Mouse (Mus musculus) liver, postnatal 0 days (tissue): ENCODE measurements around the gene Twist1. TPM values are rescaled to one million over a fixed set of nuclear protein-coding genes. Genes with fewer than 3 reads are reported as not detected.
A peak's percentile ranks its signal among the peaks of the same experiment; 100 is the strongest.

Experiments
- ATAC-seq: fragments of 200-750 bp; cut with Nextera tagmentation; 2 replicates; pipeline ENCODE4 v1.8.0; 2017; ENCODE audit warnings: mild to moderate bottlenecking, moderate library complexity
- DNase-seq: peaks from one replicate; pipeline ENCODE4 v3.0.0-alpha.2; 2016
- H3K27ac ChIP-seq: fragments of 300-500 bp; sonication (generic); 2 replicates; pipeline ENCODE4 v1.5.1; 2014; ENCODE audit warnings: antibody characterized with exemption, moderate library complexity, mild to moderate bottlenecking, low read depth
- H3K27me3 ChIP-seq: fragments of 300-500 bp; sonication (generic); 2 replicates; pipeline ENCODE4 v1.6.1; 2014; ENCODE audit warnings: low read length, control low read depth, mixed read lengths; ENCODE audit not compliant: insufficient read depth
- H3K36me3 ChIP-seq: fragments of 300-500 bp; sonication (generic); replicated peaks from 2 replicates; pipeline ENCODE4 v1.6.1; 2014; ENCODE audit warnings: mild to moderate bottlenecking, control low read depth, low read length, moderate library complexity, mixed read lengths; ENCODE audit not compliant: insufficient read depth
- H3K4me1 ChIP-seq: fragments of 300-500 bp; sonication (generic); 2 replicates; pipeline ENCODE4 v1.6.1; 2014; ENCODE audit warnings: antibody characterized with exemption, mild to moderate bottlenecking, control low read depth; ENCODE audit not compliant: insufficient read depth
- H3K4me2 ChIP-seq: fragments of 300-500 bp; sonication (generic); 2 replicates; pipeline ENCODE4 v1.6.1; 2014; ENCODE audit warnings: low read depth, mild to moderate bottlenecking, low read length, moderate library complexity, mixed read lengths
- H3K4me3 ChIP-seq: fragments of 300-500 bp; sonication (generic); 2 replicates; pipeline ENCODE4 v1.5.1; 2014; ENCODE audit warnings: low read depth, low read length
- H3K9ac ChIP-seq: fragments of 300-500 bp; sonication (generic); replicated peaks from 2 replicates; pipeline ENCODE4 v1.6.1; 2014; ENCODE audit warnings: mild to moderate bottlenecking, moderate library complexity
- H3K9me3 ChIP-seq: fragments of 300-500 bp; sonication (generic); 2 replicates; pipeline ENCODE4 v1.6.1; 2016; ENCODE audit warnings: mild to moderate bottlenecking, control low read depth, low read length, mixed read lengths
- CTCF ChIP-seq: sonication (generic); IDR thresholded peaks from 2 replicates; pipeline ENCODE4 v1.5.1; 2016; ENCODE audit warnings: antibody characterized with exemption, low read depth
- EP300 ChIP-seq: IDR thresholded peaks from 2 replicates; pipeline ENCODE4 v1.6.1; 2016; ENCODE audit warnings: antibody characterized with exemption, low read depth, mild to moderate bottlenecking
- WGBS: fragments of 180-500 bp; shearing (Covaris S2); extraction: QIAGEN DNeasy Blood & Tissue Kit; methylation state at CpG from one replicate; pipeline ENCODE4 v1.1.7; 2014; ENCODE audit not compliant: insufficient replicate concordance; 5-methylcytosine and 5-hydroxymethylcytosine counted together
- polyA plus RNA-seq: library from polyadenylated mRNA; unstranded; fragments of >200 nt; fragmentation: Nextera tagmentation; extraction: Ambion mirVana; gene quantifications from 2 replicates; pipeline ENCODE4 v1.2.1, GENCODE M21; 2015

The Twist1 gene
- polyA plus RNA-seq, 1 experiment from 2014 or later, result 0.27 TPM

- Histone ChIP-seq H3K9ac (no peak overlapping the region), H3K27ac (no peak overlapping the region), H3K36me3 (no peaks in the 10 kb centered on the region), H3K9me3 (no peaks in the 10 kb centered on the region), H3K4me2 (no peak overlapping the region), H3K4me3 (no peak overlapping the region), H3K4me1 (peaks cover 4% of the 10 kb centered on the region; the same call in 1 of the 2 replicates), H3K27me3 (peaks cover 56% of the 10 kb centered on the region)
- TF ChIP-seq CTCF, result no peak
- no peak for TF ChIP-seq EP300
- DNase-seq (no peak), ATAC-seq (no peak)
- whole genome bisulfite sequencing, result 16% methylated on average over 8 of the region's 8 CpGs
These were observed 2.4 kb upstream of the Twist1 start for GRCm38 (mm10) chr12:33954931-33955565.

DNA sequence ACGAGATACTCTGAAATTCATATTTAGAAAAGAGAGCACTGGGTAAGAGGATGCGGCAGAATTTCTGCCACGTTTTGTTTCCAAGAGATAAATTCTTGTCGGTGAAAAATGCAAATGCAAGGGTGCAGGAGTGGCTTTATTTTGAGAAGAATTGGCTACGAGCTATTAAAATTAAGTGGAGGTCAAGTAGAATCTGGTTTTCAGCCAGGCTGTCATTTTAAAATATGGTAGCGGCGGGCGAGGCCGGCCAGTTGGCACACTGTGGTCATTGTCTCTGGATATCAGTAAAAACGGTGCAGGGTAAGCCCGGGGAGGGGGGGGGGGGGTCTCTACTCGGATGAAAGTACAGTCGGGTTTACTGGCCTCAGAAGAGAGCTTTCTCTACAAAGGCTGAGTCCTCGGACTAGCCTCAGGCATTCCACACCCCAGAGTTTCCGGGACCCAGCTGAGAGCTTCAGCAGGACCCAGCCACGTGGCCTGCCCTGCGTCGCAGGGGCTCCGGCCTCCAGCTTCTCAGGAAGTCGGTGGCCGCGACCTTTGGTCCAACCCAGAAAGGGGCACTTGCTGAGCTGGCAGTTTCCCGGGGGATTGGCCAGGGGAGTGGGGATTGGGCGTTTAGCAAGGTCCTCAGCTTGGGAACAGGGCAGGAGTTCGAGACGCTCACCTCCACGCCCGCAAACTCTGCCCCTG, 1.7 kb upstream of the Twist1 start:
- H3K36me3 ChIP-seq, result no peaks in the 10 kb centered on the region
- H3K4me3 ChIP-seq, result no peak overlapping the region
- H3K9me3 ChIP-seq, result no peaks in the 10 kb centered on the region
- TF ChIP-seq CTCF (no peak), EP300 (no peak)
- H3K9ac ChIP-seq, result no peak overlapping the region
- peaks cover 4% of the 10 kb centered on the region; the same call in 1 of the 2 replicates for H3K4me1 ChIP-seq
- ATAC-seq, result no peak
- WGBS, result 4% methylated on average over 28 of the region's 28 CpGs
- peaks cover 61% of the 10 kb centered on the region for H3K27me3 ChIP-seq
- no peak for DNase-seq
- H3K27ac ChIP-seq, result no peak overlapping the region
- H3K4me2 ChIP-seq, result no peak overlapping the region

GRCm38 (mm10) chr12:33956576-33957399, 683 bp upstream of the Twist1 start:
- no peak overlapping the region for H3K9ac ChIP-seq
- no peaks in the 10 kb centered on the region for H3K9me3 ChIP-seq
- peaks cover 67% of the 10 kb centered on the region for H3K27me3 ChIP-seq
- no peak overlapping the region for H3K27ac ChIP-seq
- ATAC-seq, result no peak
- no peaks in the 10 kb centered on the region for H3K36me3 ChIP-seq
- H3K4me1 ChIP-seq, result peaks cover 4% of the 10 kb centered on the region; the same call in 1 of the 2 replicates
- no peak for TF ChIP-seq CTCF
- TF ChIP-seq EP300, result no peak
- no peak for DNase-seq
- H3K4me3 ChIP-seq, result peak overlapping the region; percentile 48
- H3K4me2 ChIP-seq, result peak overlapping the region; percentile 72
- WGBS, result 1% methylated on average over 42 of the region's 43 CpGs

DNA sequence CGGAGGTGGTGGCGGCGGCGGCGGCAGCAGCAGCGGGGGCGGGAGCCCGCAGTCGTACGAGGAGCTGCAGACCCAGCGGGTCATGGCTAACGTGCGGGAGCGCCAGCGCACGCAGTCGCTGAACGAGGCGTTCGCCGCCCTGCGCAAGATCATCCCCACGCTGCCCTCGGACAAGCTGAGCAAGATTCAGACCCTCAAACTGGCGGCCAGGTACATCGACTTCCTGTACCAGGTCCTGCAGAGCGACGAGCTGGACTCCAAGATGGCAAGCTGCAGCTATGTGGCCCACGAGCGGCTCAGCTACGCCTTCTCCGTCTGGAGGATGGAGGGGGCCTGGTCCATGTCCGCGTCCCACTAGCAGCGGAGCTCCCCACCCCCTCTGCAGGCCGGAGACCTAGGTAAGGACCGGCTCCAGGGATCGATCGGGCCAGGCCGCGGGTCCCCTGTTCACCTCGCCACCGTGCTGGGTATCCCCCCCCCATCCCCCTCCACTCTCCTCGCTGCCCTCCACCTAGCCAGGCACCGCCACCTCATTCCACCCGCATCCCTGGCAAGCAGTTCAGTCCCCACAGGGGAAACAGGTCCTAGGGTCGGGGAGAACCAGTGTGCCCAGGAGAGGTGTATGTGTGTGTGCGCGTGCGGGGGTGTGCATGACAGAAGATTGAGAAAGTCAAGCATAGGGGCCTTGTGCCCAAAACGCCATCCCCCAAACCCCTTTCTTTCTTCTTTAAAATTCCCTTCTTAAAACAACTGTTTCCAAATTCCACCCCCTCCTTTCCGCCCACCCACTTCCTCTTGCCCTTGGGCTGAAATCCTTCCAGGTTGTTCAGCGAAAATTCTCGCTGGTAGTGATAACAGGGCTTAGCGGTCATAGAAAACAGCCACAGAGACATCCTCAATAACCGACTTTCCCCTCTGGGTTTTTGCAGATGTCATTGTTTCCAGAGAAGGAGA, 1.0 kb downstream of the Twist1 start:
- no peak overlapping the region for H3K27ac ChIP-seq
- H3K9ac ChIP-seq, result peak overlapping the region; percentile 48
- no peak for ATAC-seq

GRCm38 (mm10) chr12:33959206-33959605, 1.7 kb downstream of the Twist1 start:
- Histone ChIP-seq H3K4me1 (peaks cover 4% of the 10 kb centered on the region; the same call in 1 of the 2 replicates), H3K4me3 (no peak overlapping the region), H3K4me2 (no peak overlapping the region), H3K9me3 (no peaks in the 10 kb centered on the region), H3K36me3 (no peaks in the 10 kb centered on the region), H3K27me3 (peaks cover 82% of the 10 kb centered on the region), H3K27ac (no peak overlapping the region), H3K9ac (no peak overlapping the region)
- DNase-seq (no peak), ATAC-seq (no peak)
- TF ChIP-seq CTCF (no peak), EP300 (no peak)
- WGBS, result 6% methylated on average over 6 of the region's 6 CpGs

More for the DNA sequence above, 1.0 kb downstream of the Twist1 start:
- Histone ChIP-seq H3K27me3 (peaks cover 78% of the 10 kb centered on the region), H3K9me3 (no peaks in the 10 kb centered on the region), H3K4me2 (peak overlapping the region; percentile 72), H3K4me1 (peaks cover 4% of the 10 kb centered on the region; the same call in 1 of the 2 replicates), H3K36me3 (no peaks in the 10 kb centered on the region), H3K4me3 (peak overlapping the region; percentile 48)
- WGBS, result 2% methylated on average over 46 of the region's 56 CpGs
- TF ChIP-seq EP300, result no peak
- peak; percentile 14 for DNase-seq
